Mouse (Mus musculus): Measurements from ENCODE around the gene Tmem135. TPM values are rescaled to one million over a fixed set of nuclear protein-coding genes. Genes with fewer than 3 reads are reported as not detected.

Gene Tmem135
- polyA plus RNA-seq, 1 experiment from 2014 or later: 14.9 TPM

- no peaks in the 10 kb centered on the region for H3K27me3 ChIP-seq (ENCODE audit: insufficient read depth, poor library complexity, severe bottlenecking)
- no peaks in the 10 kb centered on the region for H3K36me3 ChIP-seq
- H3K4me1 ChIP-seq (replicated peaks): peaks cover 11% of the 10 kb centered on the region; the same call in 1 of the 2 replicates
- H3K9me3 ChIP-seq: no peaks in the 10 kb centered on the region
- H3K27ac ChIP-seq: no peak overlapping the region
- DNase-seq (ENCODE audit: low spot score): no peak
- H3K4me3 ChIP-seq: no peak overlapping the region
- 87% methylated on average over 3 of the region's 3 CpGs for WGBS
Observed at GRCm38 (mm10) chr7:89206165-89206564, 197.9 kb downstream of the Tmem135 start.

- Histone ChIP-seq H3K4me3 (no peak overlapping the region), H3K9me3 (no peaks in the 10 kb centered on the region), H3K4me1 (replicated peaks) (peaks cover 5% of the 10 kb centered on the region; the same call in 1 of the 2 replicates), H3K27ac (no peak overlapping the region), H3K27me3 (ENCODE audit: insufficient read depth, poor library complexity, severe bottlenecking) (no peaks in the 10 kb centered on the region), H3K36me3 (no peaks in the 10 kb centered on the region)
- no peak for DNase-seq (ENCODE audit: low spot score)
- 92% methylated on average over 1 of the region's 1 CpGs for WGBS
Observed at GRCm38 (mm10) chr7:89205402-89205801, 198.6 kb downstream of the Tmem135 start.

GRCm38 (mm10) chr7:89203144-89203543 lies 200.9 kb downstream of the Tmem135 start:
- no peak overlapping the region for H3K4me3 ChIP-seq
- H3K4me1 ChIP-seq (replicated peaks): 0 out of 2 replicates have a peak, but pooled peaks cover 3% of the 10 kb centered on the region
- no peak for DNase-seq (ENCODE audit: low spot score)
- WGBS: 78% methylated on average over 5 of the region's 5 CpGs
- no peaks in the 10 kb centered on the region for H3K9me3 ChIP-seq
- H3K36me3 ChIP-seq: no peaks in the 10 kb centered on the region
- no peak overlapping the region for H3K27ac ChIP-seq
- no peaks in the 10 kb centered on the region for H3K27me3 ChIP-seq (ENCODE audit: insufficient read depth, poor library complexity, severe bottlenecking)

- H3K36me3 ChIP-seq: no peaks in the 10 kb centered on the region
- DNase-seq (ENCODE audit: low spot score): no peak
- 0 out of 2 replicates have a peak, but pooled peaks cover 3% of the 10 kb centered on the region for H3K4me1 ChIP-seq (replicated peaks)
- no peak overlapping the region for H3K4me3 ChIP-seq
- no peak overlapping the region for H3K27ac ChIP-seq
- H3K27me3 ChIP-seq (ENCODE audit: insufficient read depth, poor library complexity, severe bottlenecking): no peaks in the 10 kb centered on the region
- H3K9me3 ChIP-seq: no peaks in the 10 kb centered on the region
Observed at GRCm38 (mm10) chr7:89201954-89202353, 202.1 kb downstream of the Tmem135 start.

- Histone ChIP-seq H3K4me1 (replicated peaks) (peaks cover 18% of the 10 kb centered on the region), H3K4me3 (no peak overlapping the region), H3K27me3 (ENCODE audit: insufficient read depth, poor library complexity, severe bottlenecking) (no peaks in the 10 kb centered on the region), H3K27ac (no peak overlapping the region), H3K9me3 (no peaks in the 10 kb centered on the region), H3K36me3 (no peaks in the 10 kb centered on the region)
- 86% methylated on average over 4 of the region's 4 CpGs for WGBS
- no peak for DNase-seq (ENCODE audit: low spot score)
Observed at GRCm38 (mm10) chr7:89198499-89198898, 205.5 kb downstream of the Tmem135 start.

- Histone ChIP-seq H3K36me3 (no peaks in the 10 kb centered on the region), H3K27ac (no peak overlapping the region), H3K27me3 (ENCODE audit: insufficient read depth, poor library complexity, severe bottlenecking) (no peaks in the 10 kb centered on the region), H3K4me1 (replicated peaks) (peaks cover 15% of the 10 kb centered on the region), H3K9me3 (no peaks in the 10 kb centered on the region), H3K4me3 (no peak overlapping the region)
- 86% methylated on average over 5 of the region's 5 CpGs for WGBS
- DNase-seq (ENCODE audit: low spot score): no peak
Observed at GRCm38 (mm10) chr7:89193459-89193858, 210.6 kb downstream of the Tmem135 start.

- Histone ChIP-seq H3K4me3 (no peak overlapping the region), H3K9me3 (no peaks in the 10 kb centered on the region), H3K4me1 (replicated peaks) (no peaks in the 10 kb centered on the region), H3K27ac (no peak overlapping the region), H3K36me3 (no peaks in the 10 kb centered on the region), H3K27me3 (ENCODE audit: insufficient read depth, poor library complexity, severe bottlenecking) (no peaks in the 10 kb centered on the region)
- DNase-seq (ENCODE audit: low spot score): no peak
- WGBS: 88% methylated on average over 4 of the region's 4 CpGs
Observed at GRCm38 (mm10) chr7:89183928-89184327, 220.1 kb downstream of the Tmem135 start.

GRCm38 (mm10) chr7:89182943-89183342 lies 221.1 kb downstream of the Tmem135 start:
- no peak overlapping the region for H3K27ac ChIP-seq
- no peaks in the 10 kb centered on the region for H3K9me3 ChIP-seq
- H3K36me3 ChIP-seq: no peaks in the 10 kb centered on the region
- DNase-seq (ENCODE audit: low spot score): no peak
- H3K4me3 ChIP-seq: no peak overlapping the region
- 88% methylated on average over 5 of the region's 5 CpGs for WGBS
- H3K4me1 ChIP-seq (replicated peaks): no peaks in the 10 kb centered on the region
- H3K27me3 ChIP-seq (ENCODE audit: insufficient read depth, poor library complexity, severe bottlenecking): no peaks in the 10 kb centered on the region

- 35% methylated on average over 1 of the region's 1 CpGs for WGBS
- H3K27ac ChIP-seq: no peak overlapping the region
- no peaks in the 10 kb centered on the region for H3K36me3 ChIP-seq
- DNase-seq (ENCODE audit: low spot score): no peak
- no peaks in the 10 kb centered on the region for H3K9me3 ChIP-seq
- H3K4me1 ChIP-seq (replicated peaks): no peaks in the 10 kb centered on the region
- H3K4me3 ChIP-seq: no peak overlapping the region
- no peaks in the 10 kb centered on the region for H3K27me3 ChIP-seq (ENCODE audit: insufficient read depth, poor library complexity, severe bottlenecking)
Observed at GRCm38 (mm10) chr7:89181285-89181684, 222.7 kb downstream of the Tmem135 start.

GRCm38 (mm10) chr7:89178601-89179000 lies 225.4 kb downstream of the Tmem135 start:
- Histone ChIP-seq H3K4me1 (replicated peaks) (no peaks in the 10 kb centered on the region), H3K4me3 (no peak overlapping the region), H3K36me3 (no peaks in the 10 kb centered on the region), H3K9me3 (no peaks in the 10 kb centered on the region), H3K27me3 (ENCODE audit: insufficient read depth, poor library complexity, severe bottlenecking) (no peaks in the 10 kb centered on the region), H3K27ac (no peak overlapping the region)
- DNase-seq (ENCODE audit: low spot score): no peak
- WGBS: 82% methylated on average over 2 of the region's 2 CpGs

- no peak for DNase-seq (ENCODE audit: low spot score)
- Histone ChIP-seq H3K36me3 (no peaks in the 10 kb centered on the region), H3K4me1 (replicated peaks) (no peaks in the 10 kb centered on the region), H3K4me3 (no peak overlapping the region), H3K27ac (no peak overlapping the region), H3K27me3 (ENCODE audit: insufficient read depth, poor library complexity, severe bottlenecking) (no peaks in the 10 kb centered on the region), H3K9me3 (no peaks in the 10 kb centered on the region)
Observed at GRCm38 (mm10) chr7:89177926-89178325, 226.1 kb downstream of the Tmem135 start.

- no peaks in the 10 kb centered on the region for H3K9me3 ChIP-seq
- no peaks in the 10 kb centered on the region for H3K27me3 ChIP-seq (ENCODE audit: insufficient read depth, poor library complexity, severe bottlenecking)
- no peak overlapping the region for H3K27ac ChIP-seq
- no peaks in the 10 kb centered on the region for H3K36me3 ChIP-seq
- no peaks in the 10 kb centered on the region for H3K4me1 ChIP-seq (replicated peaks)
- DNase-seq (ENCODE audit: low spot score): no peak
- WGBS: 90% methylated on average over 4 of the region's 4 CpGs
- no peak overlapping the region for H3K4me3 ChIP-seq
Observed at GRCm38 (mm10) chr7:89174430-89174829, 229.6 kb downstream of the Tmem135 start.

GRCm38 (mm10) chr7:89173018-89173417 lies 231.0 kb downstream of the Tmem135 start:
- Histone ChIP-seq H3K27ac (no peak overlapping the region), H3K36me3 (no peaks in the 10 kb centered on the region), H3K4me3 (no peak overlapping the region), H3K9me3 (no peaks in the 10 kb centered on the region), H3K4me1 (replicated peaks) (no peaks in the 10 kb centered on the region), H3K27me3 (ENCODE audit: insufficient read depth, poor library complexity, severe bottlenecking) (no peaks in the 10 kb centered on the region)
- 75% methylated on average over 1 of the region's 1 CpGs for WGBS
- DNase-seq (ENCODE audit: low spot score): no peak

- DNase-seq (ENCODE audit: low spot score): no peak
- WGBS: 88% methylated on average over 4 of the region's 4 CpGs
Observed at GRCm38 (mm10) chr7:89171790-89172467, 232.1 kb downstream of the Tmem135 start.

More at GRCm38 (mm10) chr7:89171790-89172467, 232.1 kb downstream of the Tmem135 start:
- H3K4me3 ChIP-seq: no peak overlapping the region
- H3K27me3 ChIP-seq (ENCODE audit: insufficient read depth, poor library complexity, severe bottlenecking): no peaks in the 10 kb centered on the region
- H3K27ac ChIP-seq: no peak overlapping the region
- H3K36me3 ChIP-seq: no peaks in the 10 kb centered on the region
- no peaks in the 10 kb centered on the region for H3K9me3 ChIP-seq
- H3K4me1 ChIP-seq (replicated peaks): no peaks in the 10 kb centered on the region

Measured in hindbrain, embryonic 10.5 days (tissue).